Mouse (Mus musculus): ENCODE data around the gene Narfl. TPM values are rescaled to one million over a fixed set of nuclear protein-coding genes. Genes with fewer than 3 reads are reported as not detected.

Narfl gene
- total and polyA plus RNA-seq, 3 experiments = 30.6 to 34.3 TPM; not detected in 1

- Histone ChIP-seq H3K36me3 (ENCODE audit: control insufficient read depth in 1 of 2, insufficient read depth in 2 of 2, low read length in 2 of 2) (no peaks in the 10 kb centered on the region), H3K4me1 (ENCODE audit: control insufficient read depth in 1 of 2, insufficient read depth in 2 of 2, low read length in 2 of 2) (no peaks in the 10 kb centered on the region), H3K9ac (ENCODE audit: control insufficient read depth, low read depth, low read length, poor library complexity, severe bottlenecking) (no peak overlapping the region), H3K27ac (ENCODE audit: control insufficient read depth, low read depth, low read length) (no peak overlapping the region), H3K27me3 (ENCODE audit: control insufficient read depth in 1 of 2, insufficient read depth in 2 of 2, low read length in 2 of 2) (peaks cover 4 to 5% of the 10 kb centered on the region in 2 experiments; a peak in 2 of 4 replicates), H3K79me2 (ENCODE audit: control insufficient read depth, insufficient read depth, low read length, poor library complexity) (no peaks in the 10 kb centered on the region), H3K4me3 (ENCODE audit: control insufficient read depth in 1 of 2, insufficient read depth in 1 of 2, low read depth in 2 of 2, low read length in 2 of 2) (no peak overlapping the region), H3K9me3 (replicated peaks; ENCODE audit: insufficient read depth, low read length) (no peaks in the 10 kb centered on the region)
- TF ChIP-seq KAT2A (conservative IDR thresholded peaks at IDR 0.05; ENCODE audit: low read depth, low read length) (no peak), SMC3 (IDR thresholded peaks at IDR 0.05; ENCODE audit: low read depth, low read length) (no peak), BHLHE40 (IDR thresholded peaks at IDR 0.05; ENCODE audit: borderline replicate concordance, low read depth, low read length) (no peak), HCFC1 (IDR thresholded peaks at IDR 0.05; ENCODE audit: low read depth, low read length) (no peak), ETS1 (IDR thresholded peaks at IDR 0.05; ENCODE audit: low read depth, low read length) (no peak)
- DNase-seq (ENCODE audit: low read depth, low spot score) = no peak
Measured at GRCm38 (mm10) chr17:25743831-25744230, 29.7 kb upstream of the Narfl start.

- H3K36me3 ChIP-seq (ENCODE audit: control insufficient read depth in 1 of 2, insufficient read depth in 2 of 2, low read length in 2 of 2) = no peaks in the 10 kb centered on the region
- H3K4me3 ChIP-seq (ENCODE audit: control insufficient read depth in 1 of 2, insufficient read depth in 1 of 2, low read depth in 2 of 2, low read length in 2 of 2) = no peak overlapping the region
- peaks cover 4 to 5% of the 10 kb centered on the region in 2 experiments; a peak in 2 of 4 replicates for H3K27me3 ChIP-seq (ENCODE audit: control insufficient read depth in 1 of 2, insufficient read depth in 2 of 2, low read length in 2 of 2)
- TF ChIP-seq MAFK (IDR thresholded peaks at IDR 0.05; ENCODE audit: borderline replicate concordance, low read depth, low read length) (no peak), KAT2A (conservative IDR thresholded peaks at IDR 0.05; ENCODE audit: low read depth, low read length) (no peak), GABPA (IDR thresholded peaks at IDR 0.05; ENCODE audit: low read depth, low read length) (no peak), ETS1 (IDR thresholded peaks at IDR 0.05; ENCODE audit: low read depth, low read length) (no peak), ZKSCAN1 (IDR thresholded peaks at IDR 0.05; ENCODE audit: low read depth, low read length) (no peak), CHD1 (IDR thresholded peaks at IDR 0.05; ENCODE audit: low read depth, low read length) (no peak), HCFC1 (IDR thresholded peaks at IDR 0.05; ENCODE audit: low read depth, low read length) (no peak)
- no peak for DNase-seq (ENCODE audit: low read depth, low spot score)
- no peak overlapping the region for H3K27ac ChIP-seq (ENCODE audit: control insufficient read depth, low read depth, low read length)
- H3K79me2 ChIP-seq (ENCODE audit: control insufficient read depth, insufficient read depth, low read length, poor library complexity) = no peaks in the 10 kb centered on the region
- H3K4me1 ChIP-seq (ENCODE audit: control insufficient read depth in 1 of 2, insufficient read depth in 2 of 2, low read length in 2 of 2) = no peaks in the 10 kb centered on the region
- H3K9me3 ChIP-seq (replicated peaks; ENCODE audit: insufficient read depth, low read length) = no peaks in the 10 kb centered on the region
- H3K9ac ChIP-seq (ENCODE audit: control insufficient read depth, low read depth, low read length, poor library complexity, severe bottlenecking) = no peak overlapping the region
Measured at GRCm38 (mm10) chr17:25744311-25744710, 29.3 kb upstream of the Narfl start.

- H3K9me3 ChIP-seq (replicated peaks; ENCODE audit: insufficient read depth, low read length) = no peaks in the 10 kb centered on the region
- H3K27ac ChIP-seq (ENCODE audit: control insufficient read depth, low read depth, low read length) = no peak overlapping the region
- H3K4me3 ChIP-seq (ENCODE audit: control insufficient read depth in 1 of 2, insufficient read depth in 1 of 2, low read depth in 2 of 2, low read length in 2 of 2) = no peak overlapping the region
- no peak overlapping the region for H3K9ac ChIP-seq (ENCODE audit: control insufficient read depth, low read depth, low read length, poor library complexity, severe bottlenecking)
- TF ChIP-seq ETS1 (IDR thresholded peaks at IDR 0.05; ENCODE audit: low read depth, low read length) (no peak), NELFE (IDR thresholded peaks at IDR 0.05; ENCODE audit: low read depth, low read length) (no peak), NRF1 (IDR thresholded peaks at IDR 0.05; ENCODE audit: insufficient read depth, low read depth, low read length, poor library complexity, severe bottlenecking) (no peak), HCFC1 (IDR thresholded peaks at IDR 0.05; ENCODE audit: low read depth, low read length) (no peak), MXI1 (IDR thresholded peaks at IDR 0.05; ENCODE audit: low read depth, low read length) (no peak), SIN3A (IDR thresholded peaks at IDR 0.05; ENCODE audit: low read length) (no peak), ELF1 (IDR thresholded peaks at IDR 0.05; ENCODE audit: low read depth, low read length) (no peak), GATA1 (IDR thresholded peaks at IDR 0.05; ENCODE audit: low read depth, low read length) (no peak), POLR2AphosphoS2 (IDR thresholded peaks at IDR 0.05; ENCODE audit: low read length) (no peak), RCOR1 (IDR thresholded peaks at IDR 0.05; ENCODE audit: low read depth, low read length) (no peak), USF1 (IDR thresholded peaks at IDR 0.05; ENCODE audit: low read depth, low read length) (no peak), MAZ (IDR thresholded peaks at IDR 0.05; ENCODE audit: low read depth, low read length) (no peak), BHLHE40 (IDR thresholded peaks at IDR 0.05; ENCODE audit: borderline replicate concordance, low read depth, low read length) (no peak), TBP (IDR thresholded peaks at IDR 0.05; ENCODE audit: low read depth, low read length) (no peak), POLR2A (IDR thresholded peaks at IDR 0.05; ENCODE audit: control insufficient read depth in 1 of 2, insufficient read depth in 1 of 2, low read depth in 1 of 2, low read length in 2 of 2, poor library complexity in 1 of 2) (no peak), KAT2A (conservative IDR thresholded peaks at IDR 0.05; ENCODE audit: low read depth, low read length) (no peak), ZMIZ1 (IDR thresholded peaks at IDR 0.05; ENCODE audit: low read depth, low read length) (no peak), USF2 (IDR thresholded peaks at IDR 0.05; ENCODE audit: borderline replicate concordance in 1 of 2, insufficient read depth in 1 of 2, low read depth in 1 of 2, low read length in 2 of 2) (no peak)
- no peak for DNase-seq (ENCODE audit: low read depth, low spot score)
- H3K27me3 ChIP-seq (ENCODE audit: control insufficient read depth in 1 of 2, insufficient read depth in 2 of 2, low read length in 2 of 2) = peaks cover 0 to 3% of the 10 kb centered on the region in 2 experiments; a peak in 1 of 4 replicates
- H3K4me1 ChIP-seq (ENCODE audit: control insufficient read depth in 1 of 2, insufficient read depth in 2 of 2, low read length in 2 of 2) = no peaks in the 10 kb centered on the region
- H3K36me3 ChIP-seq (ENCODE audit: control insufficient read depth in 1 of 2, insufficient read depth in 2 of 2, low read length in 2 of 2) = no peaks in the 10 kb centered on the region
- no peaks in the 10 kb centered on the region for H3K79me2 ChIP-seq (ENCODE audit: control insufficient read depth, insufficient read depth, low read length, poor library complexity)
Measured at GRCm38 (mm10) chr17:25748238-25748637, 25.3 kb upstream of the Narfl start.
